Mouse (Mus musculus) midbrain, embryonic 13.5 days (tissue): ENCODE results near the gene Pcmt1. TPM values are rescaled to one million over a fixed set of nuclear protein-coding genes. Genes with fewer than 3 reads are reported as not detected.
"Not testable (repeated sequence)": the region's sequence is repeated elsewhere in the genome, so short reads cannot be mapped to it uniquely, and the experiment has no call there.

Experiments used
- ATAC-seq: fragments of 200-750 bp; cut with Nextera tagmentation; 2 replicates; pipeline ENCODE4 v1.8.0; 2017; ENCODE audit warnings: mild to moderate bottlenecking, moderate TSS enrichment, moderate library complexity
- H3K27ac ChIP-seq: fragments of 300-500 bp; sonication (generic); 2 replicates; pipeline ENCODE4 v1.5.1; 2015; ENCODE audit warnings: inconsistent platforms, mild to moderate bottlenecking, moderate library complexity
- H3K27me3 ChIP-seq: fragments of 300-500 bp; sonication (generic); 2 replicates; pipeline ENCODE4 v1.6.1; 2015; ENCODE audit warnings: mild to moderate bottlenecking, inconsistent platforms
- H3K36me3 ChIP-seq: fragments of 300-500 bp; sonication (generic); 2 replicates; pipeline ENCODE4 v1.6.1; 2015; ENCODE audit warnings: mild to moderate bottlenecking, inconsistent platforms
- H3K4me1 ChIP-seq: fragments of 300-500 bp; sonication (generic); replicated peaks from 2 replicates; pipeline ENCODE4 v1.6.1; 2015; ENCODE audit warnings: inconsistent platforms
- H3K4me2 ChIP-seq: fragments of 300-500 bp; sonication (generic); replicated peaks from 2 replicates; pipeline ENCODE4 v1.6.1; 2015; ENCODE audit warnings: moderate library complexity, mild to moderate bottlenecking, inconsistent platforms
- H3K4me3 ChIP-seq: fragments of 300-500 bp; sonication (generic); replicated peaks from 2 replicates; pipeline ENCODE4 v1.5.1; 2015; ENCODE audit warnings: mild to moderate bottlenecking, inconsistent platforms
- H3K9ac ChIP-seq: fragments of 300-500 bp; sonication (generic); replicated peaks from 2 replicates; pipeline ENCODE4 v1.6.1; 2015; ENCODE audit warnings: mild to moderate bottlenecking, inconsistent platforms
- H3K9me3 ChIP-seq: fragments of 300-500 bp; sonication (generic); 2 replicates; pipeline ENCODE4 v1.6.1; 2016; ENCODE audit warnings: mild to moderate bottlenecking, inconsistent platforms
- WGBS: fragments of 180-500 bp; shearing (Covaris S2); methylation state at CpG from one replicate; pipeline ENCODE4 v1.1.7; 2015; 5-methylcytosine and 5-hydroxymethylcytosine counted together
- polyA plus RNA-seq: library from polyadenylated mRNA; unstranded; fragments of >200 nt; fragmentation: Nextera tagmentation; extraction: Ambion mirVana; gene quantifications from 2 replicates; pipeline ENCODE4 v1.2.1, GENCODE M21; 2015

Pcmt1 gene
- polyA plus RNA-seq, 1 experiment from 2014 or later, result 153 TPM

GRCm38 (mm10) chr10:7630951-7631720 lies 49.8 kb downstream of the Pcmt1 start:
- H3K36me3 ChIP-seq, result peaks cover 55% of the 10 kb centered on the region
- 77% methylated on average over 16 of the region's 16 CpGs for WGBS
- H3K4me1 ChIP-seq, result no peaks in the 10 kb centered on the region

GRCm38 (mm10) chr10:7630286-7630685 lies 50.6 kb downstream of the Pcmt1 start:
- H3K4me3 ChIP-seq, result no peak overlapping the region
- no peaks in the 10 kb centered on the region for H3K9me3 ChIP-seq
- no peak for ATAC-seq
- peaks cover 58% of the 10 kb centered on the region for H3K36me3 ChIP-seq
- H3K4me2 ChIP-seq, result no peak overlapping the region
- no peak overlapping the region for H3K9ac ChIP-seq
- 93% methylated on average over 5 of the region's 5 CpGs for WGBS
- no peak overlapping the region for H3K27ac ChIP-seq
- no peaks in the 10 kb centered on the region for H3K4me1 ChIP-seq
- no peaks in the 10 kb centered on the region for H3K27me3 ChIP-seq

More at GRCm38 (mm10) chr10:7630951-7631720, 49.8 kb downstream of the Pcmt1 start:
- Histone ChIP-seq H3K9ac (no peak overlapping the region), H3K4me2 (no peak overlapping the region), H3K27me3 (no peaks in the 10 kb centered on the region), H3K27ac (no peak overlapping the region), H3K4me3 (no peak overlapping the region), H3K9me3 (no peaks in the 10 kb centered on the region)
- no peak for ATAC-seq

- no peak for ATAC-seq
- Histone ChIP-seq H3K4me3 (no peak overlapping the region), H3K9ac (no peak overlapping the region), H3K27ac (no peak overlapping the region), H3K4me1 (no peaks in the 10 kb centered on the region), H3K4me2 (no peak overlapping the region), H3K27me3 (no peaks in the 10 kb centered on the region), H3K9me3 (no peaks in the 10 kb centered on the region), H3K36me3 (peaks cover 65% of the 10 kb centered on the region)
- WGBS, result 96% methylated on average over 4 of the region's 4 CpGs
Measured at GRCm38 (mm10) chr10:7629092-7629491, 51.8 kb downstream of the Pcmt1 start.

GRCm38 (mm10) chr10:7623861-7624518 lies 56.9 kb downstream of the Pcmt1 start:
- Histone ChIP-seq H3K36me3 (peaks cover 39% of the 10 kb centered on the region), H3K4me3 (no peak overlapping the region), H3K4me1 (no peaks in the 10 kb centered on the region), H3K9me3 (no peaks in the 10 kb centered on the region), H3K27me3 (no peaks in the 10 kb centered on the region), H3K4me2 (no peak overlapping the region), H3K9ac (no peak overlapping the region), H3K27ac (no peak overlapping the region)
- 94% methylated on average over 3 of the region's 3 CpGs for WGBS
- ATAC-seq, result no peak

GRCm38 (mm10) chr10:7622378-7622777 lies 58.6 kb downstream of the Pcmt1 start:
- H3K27ac ChIP-seq, result no peak overlapping the region
- WGBS, result 97% methylated on average over 3 of the region's 3 CpGs
- H3K9ac ChIP-seq, result no peak overlapping the region
- peaks cover 26% of the 10 kb centered on the region for H3K36me3 ChIP-seq
- H3K9me3 ChIP-seq, result no peaks in the 10 kb centered on the region
- no peak overlapping the region for H3K4me3 ChIP-seq
- no peak overlapping the region for H3K4me2 ChIP-seq
- ATAC-seq, result no peak
- no peaks in the 10 kb centered on the region for H3K4me1 ChIP-seq
- H3K27me3 ChIP-seq, result no peaks in the 10 kb centered on the region

- ATAC-seq, result 0 out of 2 replicates have a peak, but pooled peaks have one; percentile 45
- peaks cover 23% of the 10 kb centered on the region for H3K36me3 ChIP-seq
- H3K4me3 ChIP-seq, result no peak overlapping the region
- H3K4me1 ChIP-seq, result no peaks in the 10 kb centered on the region
- H3K9me3 ChIP-seq, result no peaks in the 10 kb centered on the region
- no peak overlapping the region for H3K4me2 ChIP-seq
- no peak overlapping the region for H3K27ac ChIP-seq
- H3K9ac ChIP-seq, result no peak overlapping the region
- H3K27me3 ChIP-seq, result no peaks in the 10 kb centered on the region
- WGBS, result 66% methylated on average over 5 of the region's 5 CpGs
Measured at GRCm38 (mm10) chr10:7620723-7621122, 60.2 kb downstream of the Pcmt1 start.

- Histone ChIP-seq H3K4me1 (no peaks in the 10 kb centered on the region), H3K9me3 (peaks cover 1% of the 10 kb centered on the region; the same call in 1 of the 2 replicates), H3K36me3 (peaks cover 25% of the 10 kb centered on the region), H3K9ac (no peak overlapping the region), H3K4me2 (no peak overlapping the region), H3K4me3 (no peak overlapping the region), H3K27me3 (no peaks in the 10 kb centered on the region), H3K27ac (no peak overlapping the region)
- ATAC-seq, result peak; percentile 55; the same call in 1 of the 2 replicates
- WGBS, result 69% methylated on average over 5 of the region's 5 CpGs
Measured at GRCm38 (mm10) chr10:7619821-7620241, 61.1 kb downstream of the Pcmt1 start.

GRCm38 (mm10) chr10:7617556-7617955 lies 63.4 kb downstream of the Pcmt1 start:
- H3K9ac ChIP-seq, H3K4me2 ChIP-seq, H3K9me3 ChIP-seq, ATAC-seq, H3K4me1 ChIP-seq, H3K27ac ChIP-seq, H3K27me3 ChIP-seq, H3K4me3 ChIP-seq: not testable (repeated sequence)
- peaks cover 13% of the 10 kb centered on the region for H3K36me3 ChIP-seq
- WGBS, result 26% methylated on average over 3 of the region's 3 CpGs

GRCm38 (mm10) chr10:7617146-7617545 lies 63.8 kb downstream of the Pcmt1 start:
- H3K27me3 ChIP-seq, H3K9ac ChIP-seq, H3K4me3 ChIP-seq, ATAC-seq, H3K4me2 ChIP-seq, H3K9me3 ChIP-seq, H3K36me3 ChIP-seq, H3K4me1 ChIP-seq, H3K27ac ChIP-seq: not testable (repeated sequence)
- WGBS, result 85% methylated on average over 11 of the region's 11 CpGs

- H3K9me3 ChIP-seq, result peaks cover 4% of the 10 kb centered on the region; the same call in 1 of the 2 replicates
- H3K9ac ChIP-seq, result no peak overlapping the region
- peaks cover 18% of the 10 kb centered on the region for H3K36me3 ChIP-seq
- H3K4me1 ChIP-seq, result no peaks in the 10 kb centered on the region
- no peaks in the 10 kb centered on the region for H3K27me3 ChIP-seq
- no peak overlapping the region for H3K4me3 ChIP-seq
- H3K27ac ChIP-seq, result no peak overlapping the region
- 90% methylated on average over 8 of the region's 8 CpGs for WGBS
- no peak for ATAC-seq
- no peak overlapping the region for H3K4me2 ChIP-seq
Measured at GRCm38 (mm10) chr10:7614834-7615233, 66.1 kb downstream of the Pcmt1 start.

- not testable (repeated sequence) for H3K27ac ChIP-seq, ATAC-seq, H3K4me3 ChIP-seq, H3K4me2 ChIP-seq, H3K27me3 ChIP-seq, H3K4me1 ChIP-seq, H3K9me3 ChIP-seq, H3K9ac ChIP-seq
- H3K36me3 ChIP-seq, result peaks cover 32% of the 10 kb centered on the region
Measured at GRCm38 (mm10) chr10:7612210-7612609, 68.7 kb downstream of the Pcmt1 start.

- Histone ChIP-seq H3K4me2 (no peak overlapping the region), H3K9me3 (peaks cover 4% of the 10 kb centered on the region; the same call in 1 of the 2 replicates), H3K27ac (no peak overlapping the region), H3K27me3 (no peaks in the 10 kb centered on the region), H3K4me3 (no peak overlapping the region), H3K36me3 (peaks cover 28% of the 10 kb centered on the region), H3K9ac (no peak overlapping the region), H3K4me1 (no peaks in the 10 kb centered on the region)
- WGBS, result 57% methylated on average over 6 of the region's 6 CpGs
- no peak for ATAC-seq
Measured at GRCm38 (mm10) chr10:7611647-7612046, 69.3 kb downstream of the Pcmt1 start.
